Mouse (Mus musculus) adrenal gland, adult 2 months (tissue): ENCODE measurements around the gene Ankrd22. TPM values are rescaled to one million over a fixed set of nuclear protein-coding genes. Genes with fewer than 3 reads are reported as not detected.
A peak's percentile ranks its signal among the peaks of the same experiment; 100 is the strongest.
"Not testable (repeated sequence)": the region's sequence is repeated elsewhere in the genome, so short reads cannot be mapped to it uniquely, and the experiment has no call there.

Source experiments
- DNase-seq: peaks from one replicate; pipeline ENCODE4 v3.0.0; 2021
- long read RNA-seq: library from polyadenylated mRNA; stranded (forward); transcript quantifications from one replicate; pipeline ENCODE4 v2.0.0, GENCODE M21; 2021
- polyA plus RNA-seq: library from polyadenylated mRNA; depleted of rRNA; stranded (reverse); fragments of >200 nt; gene quantifications from 2 replicates; pipeline ENCODE4 v1.2.3, GENCODE M21; 2012; rRNA removed
- total RNA-seq, 2 experiments: library from RNA; stranded (reverse); gene quantifications; 2 replicates each; pipeline ENCODE4 v1.2.3; 2021

The Ankrd22 gene
- not detected for total RNA-seq
- polyA plus RNA-seq = not detected in 2 replicates
- long read RNA-seq = 0 reads

DNA sequence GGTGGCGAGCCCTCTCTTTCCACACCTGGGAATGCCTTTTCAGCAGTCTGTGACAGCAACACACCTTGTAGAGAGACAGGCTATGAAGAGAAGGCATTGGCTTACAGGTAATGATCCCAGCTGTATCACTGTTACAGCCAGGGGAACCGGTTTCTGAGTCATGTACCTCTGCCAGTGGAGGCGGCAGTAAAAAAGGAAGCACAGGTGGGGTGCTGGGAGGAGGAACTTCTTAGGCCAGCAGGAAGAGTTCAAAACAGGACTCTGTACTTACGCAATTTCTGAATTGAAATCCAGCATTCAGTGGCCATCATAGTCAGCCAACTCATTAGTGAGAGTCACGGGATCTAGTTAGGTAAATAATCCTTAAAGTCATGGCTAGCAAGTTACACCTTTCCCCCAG is at the start of gene Ankrd22:
Gene Ankrd22, minus strand, starts transcription at position 163 of the 400 bp plus-strand sequence.
- no peak for DNase-seq

DNA sequence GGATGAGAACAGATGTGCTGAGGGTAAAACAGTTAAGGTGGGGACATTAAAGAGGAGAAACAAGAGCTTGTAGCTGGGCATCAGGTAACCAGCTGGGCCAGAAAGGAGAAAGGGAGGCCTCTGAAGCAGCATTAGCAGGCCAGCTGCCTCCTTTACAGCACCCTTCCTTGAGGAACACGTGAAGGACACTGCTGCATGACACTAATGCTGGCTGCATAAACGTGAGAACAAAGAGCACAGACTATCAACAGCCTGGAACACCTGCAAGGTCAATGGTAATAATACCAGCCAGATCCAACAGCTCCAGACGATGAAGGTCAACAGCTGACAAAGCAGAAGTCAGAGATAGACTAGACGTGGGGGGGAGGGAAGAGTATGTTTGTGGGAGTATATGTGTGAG is 48.3 kb upstream of the Ankrd22 start:
- DNase-seq = no peak

DNA sequence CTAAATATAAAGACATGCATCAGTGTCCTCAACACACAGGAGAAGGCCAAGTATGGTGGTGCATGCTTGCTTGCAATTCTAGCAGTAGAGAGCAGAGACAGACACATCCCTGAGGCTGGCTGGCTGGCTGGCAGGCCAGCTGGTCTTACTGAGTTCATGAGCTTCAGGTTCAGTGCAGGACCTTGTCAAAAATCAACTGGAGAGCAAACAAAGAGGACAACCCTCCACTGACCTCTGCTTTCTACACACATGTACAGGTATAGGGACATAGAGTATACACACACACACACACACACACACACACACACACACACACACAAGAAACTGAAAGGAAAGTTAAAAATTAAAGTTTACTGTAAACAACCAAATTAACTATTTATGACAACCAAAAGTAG is 47.4 kb upstream of the Ankrd22 start:
- no peak for DNase-seq

DNA sequence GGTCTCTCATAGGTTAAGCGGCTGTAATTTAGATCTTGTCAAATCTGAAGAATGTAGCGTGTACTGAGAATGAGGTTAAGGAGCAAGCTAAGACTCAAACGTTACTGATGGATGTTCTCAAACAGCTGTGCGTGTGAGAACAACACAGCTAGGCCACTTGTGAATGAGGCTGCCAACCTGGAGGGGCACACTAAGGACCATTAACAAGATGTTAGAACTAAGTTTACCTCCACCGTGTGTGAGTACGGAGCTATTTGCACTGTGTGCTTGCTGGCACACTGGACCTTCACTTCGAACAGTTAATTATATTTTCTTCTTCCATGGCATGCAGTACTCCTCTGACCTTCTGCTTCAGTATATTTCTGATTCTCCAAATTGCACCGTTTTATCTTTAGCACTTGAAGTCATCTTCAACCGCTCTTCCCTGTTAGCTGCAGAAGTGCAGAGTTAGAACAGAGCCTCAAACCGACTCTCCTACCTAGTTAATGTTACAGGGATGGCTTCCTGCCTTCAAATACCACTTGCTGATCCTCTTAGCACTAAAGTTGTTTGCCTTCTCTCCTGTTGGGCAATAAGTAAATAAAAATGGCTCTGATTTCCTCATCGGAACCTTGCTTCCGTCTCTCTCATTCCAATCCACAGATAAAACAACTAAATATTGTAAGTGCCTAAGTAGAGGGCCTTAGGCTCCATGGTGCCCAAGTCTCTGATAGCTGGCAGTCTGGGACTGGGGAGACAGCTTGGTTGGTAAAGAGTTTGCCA is 46.8 kb upstream of the Ankrd22 start:
- DNase-seq = no peak

DNA sequence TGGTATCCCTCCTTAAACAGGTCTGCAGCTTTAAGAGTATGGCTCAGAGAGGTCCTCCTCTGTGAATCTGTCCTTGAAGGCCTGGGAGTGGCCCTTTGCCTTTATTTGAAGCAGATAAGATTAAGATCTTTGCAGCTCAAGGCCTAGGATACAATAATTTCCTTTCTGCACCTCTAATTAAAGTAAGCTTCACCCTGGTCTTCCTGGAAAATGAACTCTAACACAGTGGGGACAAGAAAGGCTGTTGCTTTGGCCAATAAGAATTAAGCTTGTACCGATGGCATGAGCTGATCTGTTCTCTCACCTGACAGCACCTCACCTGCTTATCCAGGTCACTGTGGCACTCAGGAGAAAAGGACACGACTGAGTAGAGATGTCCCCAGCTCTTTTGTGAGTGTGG is 45.0 kb upstream of the Ankrd22 start:
- DNase-seq = no peak

DNA sequence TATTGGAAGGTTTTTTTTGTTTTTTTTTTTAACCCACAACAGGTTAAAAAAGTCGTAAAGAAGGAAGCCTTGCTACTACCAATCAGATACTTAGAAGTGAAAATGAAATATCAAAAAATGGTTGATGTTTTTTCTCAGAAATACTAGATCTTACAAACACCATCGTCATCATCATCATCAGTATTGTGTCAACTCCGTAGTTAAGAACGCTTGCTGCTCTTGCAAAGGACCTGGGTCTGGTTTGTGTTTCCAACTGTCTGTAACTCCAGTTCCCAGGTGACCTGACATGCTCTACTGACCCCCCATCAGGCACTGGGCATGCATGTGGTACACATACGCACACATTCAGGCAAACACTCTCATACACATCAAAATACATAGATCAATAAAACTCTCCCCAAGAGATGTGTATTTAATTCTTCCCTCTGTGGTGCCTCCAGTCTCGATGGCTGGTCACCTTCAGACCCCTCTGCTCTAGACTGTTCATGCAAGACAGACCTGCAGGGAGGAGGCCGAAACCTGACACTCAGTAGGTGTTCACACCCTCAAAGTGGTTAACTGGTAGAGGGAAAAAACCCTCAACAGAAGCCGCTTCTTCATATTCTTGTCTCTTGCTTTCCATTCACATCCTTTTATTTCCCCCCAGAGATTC is 44.2 kb upstream of the Ankrd22 start:
- no peak for DNase-seq

DNA sequence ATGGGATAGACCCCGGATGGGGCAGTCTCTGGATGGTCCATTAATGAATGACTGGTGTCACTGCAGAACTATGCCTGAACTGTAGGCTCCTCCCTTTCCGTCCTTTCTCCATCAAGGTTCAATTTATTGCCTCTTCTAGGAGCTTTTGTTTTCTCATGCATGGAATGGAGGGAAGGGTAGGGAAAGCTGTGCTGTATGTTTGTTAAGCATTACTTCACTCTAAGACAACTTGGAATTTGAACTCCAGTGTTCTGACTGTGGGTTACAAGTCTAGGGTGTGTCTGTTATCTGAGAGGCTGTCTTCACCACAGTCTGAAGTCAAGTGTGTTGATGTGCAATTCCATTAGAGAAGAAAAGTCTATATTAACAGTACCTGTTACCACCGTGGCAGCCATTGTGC is 43.2 kb upstream of the Ankrd22 start:
- no peak for DNase-seq

DNA sequence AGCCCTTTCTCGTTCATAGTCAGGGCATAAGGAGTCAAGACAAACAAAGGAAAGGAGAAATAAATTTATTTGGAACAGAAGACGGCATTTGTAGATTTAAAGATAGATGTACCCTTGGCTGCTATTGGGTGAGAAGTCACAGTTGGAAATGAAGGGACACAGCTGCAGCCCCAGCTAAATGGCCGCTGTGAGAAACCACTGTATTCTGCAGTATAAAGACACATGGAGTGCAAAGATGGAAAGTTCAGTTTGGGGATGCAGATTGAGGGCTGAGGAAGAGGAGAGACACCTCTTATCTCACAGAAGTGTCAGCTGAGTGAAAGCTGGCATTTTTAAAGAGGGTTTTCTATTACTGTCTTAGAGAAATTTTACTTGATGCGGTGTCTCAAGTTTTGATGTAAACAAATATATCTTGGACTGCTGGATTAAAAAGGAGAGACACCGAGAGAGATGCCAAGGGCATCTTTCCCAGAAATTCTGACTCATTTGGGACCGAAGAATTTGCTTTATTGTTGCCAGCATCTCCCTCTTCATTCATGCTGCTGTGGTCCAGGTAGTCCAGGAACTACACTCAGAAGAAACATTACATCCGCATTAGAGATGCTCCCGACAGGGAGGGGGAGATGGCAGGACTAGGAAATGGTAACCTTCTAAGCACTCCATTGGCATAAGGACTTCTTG is 41.0 kb upstream of the Ankrd22 start:
- DNase-seq = no peak

DNA sequence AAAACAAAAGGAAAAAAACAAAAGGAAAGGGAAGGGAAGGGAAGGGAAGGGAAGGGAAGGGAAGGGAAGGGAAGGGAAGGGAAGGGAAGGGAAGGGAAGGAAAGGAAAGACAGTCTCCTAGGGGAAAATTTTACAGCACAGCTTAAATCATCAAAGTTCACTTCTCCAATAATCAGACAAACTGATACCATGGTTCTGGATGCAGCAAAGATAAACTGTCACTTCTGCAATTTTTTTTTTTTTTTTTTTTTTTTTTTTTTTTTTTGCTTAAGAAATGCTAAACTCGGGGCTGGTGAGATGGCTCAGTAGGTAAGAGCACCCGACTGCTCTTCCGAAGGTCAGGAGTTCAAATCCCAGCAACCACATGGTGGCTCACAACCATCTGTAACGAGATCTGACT is 40.3 kb upstream of the Ankrd22 start:
- DNase-seq = not testable (repeated sequence)

DNA sequence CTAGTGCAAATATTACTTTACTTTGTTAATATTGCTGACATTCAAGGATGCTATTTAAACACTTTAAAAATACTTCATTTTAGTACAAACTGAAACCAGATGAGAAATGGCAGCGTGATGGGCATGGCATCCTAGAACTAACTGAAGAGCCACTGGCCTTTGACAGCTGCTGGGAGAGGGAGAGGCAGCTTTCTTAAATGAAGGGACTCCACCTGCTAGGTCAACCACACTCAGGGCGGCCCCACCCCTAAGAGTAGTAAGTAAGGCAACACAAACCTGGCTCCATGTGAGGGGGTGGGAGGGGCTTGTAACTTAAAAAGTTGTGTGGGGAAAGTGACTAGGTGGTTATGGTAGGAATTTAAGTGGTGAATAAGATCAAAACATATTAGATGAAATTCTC is 36.8 kb upstream of the Ankrd22 start:
- DNase-seq = no peak

DNA sequence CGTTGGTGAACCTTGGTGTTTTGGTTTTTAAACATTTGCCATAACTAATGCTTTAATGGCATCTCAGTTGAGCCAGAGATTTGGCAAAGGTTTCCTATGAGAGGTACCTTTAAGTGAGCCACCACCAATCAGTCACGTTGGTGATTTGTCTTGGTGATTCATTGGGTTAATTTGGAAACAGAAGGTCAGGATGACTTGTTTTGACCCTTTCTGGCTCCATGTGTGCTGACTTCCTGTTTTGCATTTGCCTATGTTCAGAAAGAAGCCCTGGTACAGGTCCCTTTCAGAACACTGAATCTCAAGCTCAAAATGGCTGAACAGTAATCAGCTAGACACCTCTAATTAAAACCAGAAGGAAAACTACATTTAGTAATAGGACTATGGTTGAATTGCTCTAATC is 33.6 kb upstream of the Ankrd22 start:
- peak; percentile 20 for DNase-seq

DNA sequence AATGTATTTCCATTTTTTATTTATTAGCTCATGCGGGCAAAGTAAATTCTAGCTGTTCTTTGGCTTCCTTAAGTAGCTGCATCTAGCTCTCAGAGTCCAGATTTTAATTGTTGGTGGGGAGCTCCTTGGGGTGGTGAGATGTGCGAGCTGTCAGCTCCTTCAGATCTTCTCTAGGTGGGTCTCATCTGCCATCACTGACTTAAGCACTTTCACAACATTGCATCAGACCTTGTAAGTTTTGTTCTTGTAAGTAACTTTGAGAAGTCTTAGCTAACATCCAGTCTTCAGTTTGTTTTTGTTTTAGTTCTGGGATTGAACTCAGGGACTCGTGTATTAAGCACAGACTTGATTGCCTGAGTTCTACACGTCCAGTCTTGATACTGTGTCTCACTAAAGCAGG is 33.0 kb upstream of the Ankrd22 start:
- DNase-seq = no peak

DNA sequence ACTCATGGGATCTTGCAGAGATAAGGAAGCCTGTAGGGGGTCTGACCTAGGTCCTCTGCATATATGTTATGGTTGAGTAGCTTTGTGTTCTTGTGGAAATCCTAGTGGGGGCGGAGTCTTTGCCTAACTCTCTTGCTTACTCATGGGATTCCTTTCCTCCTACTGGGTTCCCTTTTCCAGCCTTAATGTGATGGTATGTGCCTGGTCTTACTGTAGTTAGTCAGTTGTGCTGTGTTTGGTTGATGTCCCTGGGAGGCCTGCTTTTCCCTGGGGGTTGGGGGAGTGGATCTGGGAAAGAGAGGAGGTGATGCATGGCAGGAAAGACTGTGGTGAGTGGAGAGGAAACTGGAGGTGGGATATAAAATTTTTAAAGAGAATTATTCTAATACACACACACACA is 32.2 kb upstream of the Ankrd22 start:
- no peak for DNase-seq

DNA sequence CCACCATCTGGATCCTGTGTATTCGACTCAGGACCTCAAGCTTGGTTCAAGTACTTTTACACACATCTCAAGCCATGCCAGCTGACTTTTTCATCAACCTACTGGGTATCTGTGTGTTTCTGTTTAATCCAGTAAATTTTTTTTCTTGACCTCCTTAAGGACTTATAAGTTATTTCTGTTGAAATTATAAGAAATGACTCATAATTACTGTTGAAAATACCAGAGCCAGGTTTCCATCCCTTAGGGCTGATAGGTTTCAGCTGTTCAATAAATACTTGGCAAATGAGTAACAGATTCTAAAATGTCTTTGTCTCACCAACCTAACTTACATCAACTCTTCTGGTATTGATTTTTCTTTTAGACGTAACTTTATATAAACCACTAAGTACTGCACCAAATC is 29.2 kb upstream of the Ankrd22 start:
- DNase-seq = no peak

DNA sequence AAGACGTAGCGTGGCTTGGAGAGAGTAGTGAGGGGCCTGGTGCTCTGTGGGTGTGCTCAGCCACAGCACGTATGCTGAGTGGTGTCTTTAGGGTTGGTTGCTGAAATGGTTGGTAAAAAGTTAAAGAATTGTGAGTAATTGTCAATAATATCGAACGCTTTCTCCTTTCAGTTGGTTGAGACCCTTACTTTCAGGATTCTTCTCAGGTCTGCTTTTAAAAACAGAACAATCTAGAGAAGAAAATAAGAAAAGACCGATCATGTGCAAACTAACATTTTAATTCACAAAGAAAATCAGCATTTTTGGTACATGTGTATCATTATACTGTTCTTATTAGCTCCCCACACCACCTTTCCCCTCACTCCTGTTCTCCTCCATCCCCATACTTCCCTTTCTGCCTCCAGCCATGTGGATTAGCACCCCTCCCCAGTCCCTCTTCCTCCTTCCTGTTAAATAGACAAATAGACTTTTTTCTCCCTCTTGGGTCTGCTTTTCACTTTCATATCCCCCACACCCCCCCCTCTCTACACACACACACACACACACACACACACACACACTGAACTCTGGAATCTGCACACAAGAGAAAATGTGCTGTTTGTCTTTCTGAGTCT is 28.4 kb upstream of the Ankrd22 start:
- DNase-seq = no peak

DNA sequence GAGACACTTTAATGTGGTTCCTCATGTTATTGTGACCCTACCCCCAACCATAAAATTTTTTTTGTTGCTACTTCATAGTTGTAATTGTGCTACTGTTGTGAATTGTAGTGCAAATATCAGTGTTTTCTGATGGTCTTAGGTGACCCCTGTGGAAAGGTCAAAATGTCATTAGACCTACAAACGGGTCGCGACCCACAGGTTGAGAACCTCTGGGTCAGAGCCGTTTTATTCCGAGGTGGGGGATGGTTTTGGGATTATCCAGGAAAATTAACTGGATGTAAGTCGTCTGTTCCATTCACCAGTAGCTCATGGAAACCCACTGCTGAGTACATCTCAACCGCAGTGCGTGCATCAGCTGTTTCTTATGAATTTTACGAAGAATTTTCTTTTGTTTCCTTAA is 27.8 kb upstream of the Ankrd22 start:
- DNase-seq = no peak

DNA sequence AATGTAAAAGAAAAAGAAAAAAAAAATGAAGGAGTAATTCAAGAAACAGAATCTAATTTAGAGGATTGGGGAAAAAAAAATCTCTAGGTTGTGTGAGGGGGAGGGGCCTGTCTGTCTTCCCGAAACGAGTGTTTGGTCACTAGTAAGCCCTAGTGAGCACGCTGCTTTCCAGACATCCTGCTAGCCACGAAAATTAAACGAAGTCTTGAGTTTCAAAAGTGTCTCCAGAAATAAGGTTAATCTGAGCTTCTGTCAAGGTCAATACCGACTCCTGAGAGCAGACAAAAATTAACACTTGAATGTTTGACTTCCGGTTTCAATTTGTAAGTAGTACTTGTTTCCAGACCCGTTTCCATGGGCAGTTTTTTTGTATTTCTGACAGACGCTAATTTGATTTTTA is 27.3 kb upstream of the Ankrd22 start:
- peak; percentile 41 for DNase-seq

DNA sequence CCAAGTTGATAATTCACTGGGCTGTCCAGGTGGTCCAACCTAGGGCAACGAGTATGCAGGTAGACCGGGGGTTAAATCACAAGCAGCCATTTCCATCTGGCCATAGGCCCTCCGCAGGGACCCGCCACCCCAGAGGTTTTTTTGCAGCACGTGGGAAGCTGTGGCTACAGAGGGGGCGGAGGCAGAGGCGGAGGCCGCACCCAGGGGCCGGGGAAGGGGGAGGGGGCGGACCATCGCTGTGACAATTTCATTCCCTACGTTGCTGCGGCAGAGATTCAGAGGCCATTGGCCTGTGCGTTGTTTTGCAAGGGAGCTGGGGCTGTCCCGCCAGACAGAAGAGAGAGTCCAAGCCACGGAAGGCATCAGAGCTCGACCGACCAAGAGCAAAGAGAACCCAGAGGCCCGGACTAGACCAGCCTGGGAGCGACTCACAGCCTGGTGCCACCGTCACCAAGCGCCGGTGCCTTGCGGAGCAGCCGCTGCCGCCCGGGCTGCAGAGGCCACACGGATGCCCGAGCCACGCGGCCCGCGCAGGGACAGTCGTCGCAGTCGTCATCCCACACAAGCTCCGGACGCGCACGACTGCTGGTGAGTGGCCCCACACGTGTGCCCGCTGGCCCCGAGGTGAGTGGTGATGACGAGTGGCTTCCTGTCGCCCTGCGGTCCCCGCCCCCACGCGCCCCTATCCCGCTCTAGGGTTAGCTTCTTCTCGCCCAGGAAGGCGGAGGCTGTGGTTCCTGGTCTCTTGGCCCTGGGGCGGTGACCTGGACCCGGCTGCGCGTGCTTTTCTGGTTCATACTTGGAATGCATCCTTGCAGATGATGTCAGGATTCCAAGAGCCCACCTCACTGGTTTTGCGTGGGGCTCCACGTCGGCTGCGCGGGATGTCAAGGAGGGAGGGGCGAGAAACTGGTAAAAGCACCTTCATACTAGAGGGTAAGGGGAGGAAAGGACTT is 26.4 kb upstream of the Ankrd22 start, which contains the start of gene Stambpl1:
Gene Stambpl1, plus strand, starts transcription at position 222 of the 956 bp plus-strand sequence.
- peak; percentile 84 for DNase-seq

DNA sequence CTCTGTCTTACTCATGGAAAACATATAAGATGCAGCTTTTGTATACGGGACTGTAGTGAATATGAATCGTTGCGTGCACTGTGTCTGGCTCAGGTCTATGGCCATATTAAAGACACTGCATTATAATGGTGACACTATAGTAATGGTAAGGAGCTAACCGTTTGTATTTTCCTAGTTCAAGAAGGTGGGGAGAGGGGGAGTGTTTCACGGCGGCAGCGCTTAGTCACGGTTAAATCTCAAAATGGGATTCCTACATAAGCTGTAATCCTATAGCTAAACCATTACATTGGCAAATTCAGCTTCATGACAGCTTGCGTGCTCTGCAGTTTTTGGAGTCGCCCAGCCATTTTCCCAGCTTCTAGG is 25.8 kb upstream of the Ankrd22 start:
- DNase-seq = no peak

DNA sequence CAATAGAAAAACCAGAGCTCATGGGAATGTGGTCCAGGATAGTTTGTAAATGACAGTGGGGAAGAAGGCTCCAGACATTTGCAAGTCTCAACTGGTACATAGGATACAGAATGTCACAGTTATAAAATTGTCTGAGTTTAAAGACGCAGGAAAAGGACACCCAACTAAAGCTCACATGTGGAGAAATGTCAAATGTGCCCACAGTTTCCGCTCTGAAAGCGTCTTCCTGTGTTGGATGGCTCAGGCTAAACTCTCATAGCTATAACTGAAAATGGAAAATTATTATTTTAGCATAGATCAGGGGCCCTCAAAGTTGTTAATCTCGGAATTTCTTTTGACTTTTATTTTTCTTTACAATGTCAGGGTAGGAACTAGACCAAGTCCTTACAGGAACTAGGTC is 21.0 kb upstream of the Ankrd22 start:
- DNase-seq = no peak

DNA sequence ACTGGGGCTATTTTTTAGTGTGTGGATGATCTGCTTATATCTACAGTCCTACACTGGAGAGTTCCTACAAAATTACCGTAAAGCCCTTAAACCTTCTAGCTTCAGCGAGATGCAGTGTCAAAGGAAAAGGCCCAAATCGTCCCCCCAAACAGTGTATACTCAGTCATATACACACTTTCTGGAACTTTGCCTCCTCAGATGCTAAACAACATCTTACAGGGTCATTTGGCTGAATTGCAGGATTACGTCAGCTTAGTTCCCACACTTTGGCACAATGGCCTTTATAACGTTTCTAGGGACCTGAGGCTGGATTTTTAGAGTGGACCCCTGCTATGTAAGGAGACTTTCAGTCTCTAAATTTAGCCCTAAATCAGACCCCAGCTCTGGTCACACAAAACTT is 16.6 kb upstream of the Ankrd22 start:
- DNase-seq = no peak

DNA sequence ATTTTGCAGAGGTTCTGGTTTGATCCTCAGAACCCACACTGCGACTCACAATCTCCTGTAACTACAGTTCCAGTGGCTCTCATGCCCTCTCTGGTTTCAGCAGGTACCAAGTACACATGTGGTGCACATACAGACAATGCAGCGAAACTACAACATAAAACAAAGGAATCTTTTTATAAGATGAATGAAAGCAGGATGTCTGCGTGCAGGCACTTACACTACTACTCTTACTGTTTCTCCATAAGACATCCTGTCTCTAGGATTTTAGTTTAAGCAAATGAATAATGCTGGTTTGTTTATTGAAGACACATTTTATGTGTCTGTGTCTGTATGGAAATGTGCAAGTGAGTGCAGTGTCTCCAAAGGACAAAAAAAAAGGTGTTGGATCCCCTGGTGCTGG is 15.4 kb upstream of the Ankrd22 start:
- DNase-seq = no peak
